Mouse (Mus musculus) brain, embryonic 14.5 days (tissue): ENCODE data around the gene Chchd1.

ENCODE experiments used
- CTCF ChIP-seq: fragments of 200-500 bp; IDR thresholded peaks from 2 replicates; pipeline ENCODE4 v1.5.1; 2012; ENCODE audit warnings: inconsistent platforms, mild to moderate bottlenecking, moderate library complexity, borderline replicate concordance; ENCODE audit not compliant: insufficient read depth, insufficient read length; ENCODE audit errors: extremely low read depth
- POLR2A ChIP-seq: fragments of 200-500 bp; IDR thresholded peaks from 2 replicates; pipeline ENCODE4 v1.6.1; 2012; ENCODE audit warnings: mild to moderate bottlenecking, inconsistent platforms, borderline replicate concordance; ENCODE audit not compliant: poor library complexity, insufficient read depth, insufficient read length, severe bottlenecking; ENCODE audit errors: extremely low read depth

DNA sequence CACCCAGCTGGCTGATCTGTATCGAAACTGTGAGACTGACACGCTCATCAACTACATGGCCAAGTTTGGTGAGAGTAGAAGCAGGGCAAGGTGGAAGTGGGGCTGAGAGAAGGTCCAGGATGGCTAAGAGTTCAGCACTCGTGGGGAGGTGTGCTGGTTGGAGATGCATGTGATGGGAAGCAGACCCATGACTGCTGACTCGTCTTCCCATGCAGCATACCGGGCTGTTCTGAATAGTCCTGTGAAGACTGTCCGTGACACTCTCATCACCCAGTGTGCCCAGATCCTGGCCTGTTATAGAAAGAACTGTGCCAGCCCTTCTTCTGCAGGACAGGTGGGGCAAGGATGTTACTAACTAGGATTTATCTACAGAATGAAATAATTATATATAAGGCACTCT lies 11.0 kb upstream of the Chchd1 start:
- TF ChIP-seq POLR2A = no peak
- no peak for TF ChIP-seq CTCF
